Mouse (Mus musculus) embryo, embryonic 9.5 days (tissue): ENCODE data around the gene Gars.

Source experiments
- DNase-seq: peaks from one replicate; pipeline ENCODE4 v3.0.0-alpha.2; 2017; ENCODE audit errors: extremely low spot score

Gars gene

DNA sequence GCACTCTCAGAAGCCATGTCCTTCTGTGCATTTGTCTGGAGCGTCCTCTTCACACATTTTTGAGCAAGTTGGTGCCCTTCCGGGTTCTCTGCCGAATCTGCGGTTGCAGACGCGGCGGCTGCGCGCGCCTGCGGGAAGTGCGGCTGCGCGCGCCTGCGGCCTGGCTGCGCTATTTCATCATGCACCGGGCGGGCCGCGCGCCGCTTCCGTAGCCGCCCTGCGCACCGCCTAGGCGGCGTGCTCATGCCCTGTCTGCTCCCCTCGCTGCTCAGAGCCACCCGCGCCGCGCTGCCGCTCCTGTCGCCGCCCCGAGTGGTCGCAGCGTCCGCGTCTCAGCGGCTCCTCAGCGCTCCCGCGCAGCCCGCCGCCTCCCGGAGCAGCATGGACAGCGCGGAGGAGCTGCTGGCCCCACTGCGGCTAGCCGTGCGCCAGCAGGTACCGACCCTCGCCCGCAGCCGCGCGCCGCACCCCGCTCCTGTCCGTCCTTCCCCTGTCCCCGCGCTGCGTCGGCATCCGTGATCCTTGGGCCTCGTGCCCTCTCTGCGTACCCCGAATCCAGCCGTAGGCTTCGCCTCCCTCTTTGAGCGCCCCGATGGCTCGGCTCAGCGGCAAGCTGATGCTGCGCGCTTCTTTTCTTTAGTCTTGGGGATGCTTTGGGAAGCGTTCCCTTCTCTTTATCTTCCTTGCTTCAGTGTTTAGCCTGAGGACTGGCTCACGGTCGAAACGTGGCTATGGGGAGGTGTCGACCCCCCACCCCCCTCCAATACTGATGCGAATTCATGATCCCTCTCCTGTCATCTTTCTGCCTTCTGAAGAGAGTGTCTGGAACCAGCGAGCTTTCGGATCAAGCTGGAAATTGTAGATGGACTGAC lies at the start of gene Gars:
Gars (plus strand) TSS at position 209 of the 872 bp plus-strand sequence.
- DNase-seq: peak; percentile 87

GRCm38 (mm10) chr6:54988141-54988540 lies 49.7 kb upstream of the Gars start:
- DNase-seq: no peak

- DNase-seq: no peak
Measured at GRCm38 (mm10) chr6:54991189-54991588, 46.6 kb upstream of the Gars start.

DNA sequence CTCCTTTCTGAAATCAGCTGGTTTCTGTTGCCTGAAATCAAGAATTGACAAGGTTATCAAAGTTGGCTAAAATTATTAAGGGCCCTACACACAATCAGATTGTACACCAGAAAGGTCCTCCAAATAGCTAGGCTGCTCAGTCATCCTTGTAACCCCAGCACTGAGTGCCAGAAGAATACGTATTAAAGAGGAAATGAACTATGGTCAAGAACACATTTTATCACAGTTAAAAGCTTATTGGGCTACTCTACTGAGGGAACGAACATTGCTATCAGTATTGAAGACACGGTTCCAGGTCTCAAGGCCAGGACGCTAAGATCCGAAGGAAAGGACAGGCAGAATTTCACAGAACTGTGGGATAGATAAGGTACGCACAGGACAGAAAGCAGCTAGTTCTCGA lies 45.7 kb upstream of the Gars start:
- peak; percentile 19 for DNase-seq

DNA sequence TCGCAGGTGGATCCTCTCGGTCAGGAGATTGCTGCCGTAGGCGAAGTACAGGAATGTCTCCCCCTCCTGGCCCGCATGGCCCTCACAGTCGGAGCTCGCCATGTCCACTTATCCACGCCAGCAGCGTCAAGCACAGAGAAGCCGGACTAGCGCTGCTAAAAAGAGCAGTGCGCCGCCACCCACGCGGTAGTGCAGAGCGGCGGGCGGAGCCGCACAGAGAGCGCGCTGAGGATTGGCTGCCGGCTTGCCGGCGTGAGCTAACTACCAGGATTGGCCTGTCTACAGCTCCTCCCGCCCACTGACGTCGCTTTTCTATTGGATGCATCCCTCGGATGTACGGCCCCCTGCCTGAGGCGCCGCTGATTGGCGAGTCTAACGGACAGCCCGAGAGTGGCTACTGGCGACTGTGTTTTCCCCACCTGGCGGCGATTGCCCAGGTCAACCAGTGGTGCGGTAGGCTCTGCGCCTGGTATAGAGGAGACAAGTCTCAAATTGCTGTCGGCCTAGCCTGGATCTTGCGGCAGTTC lies 45.0 kb upstream of the Gars start, which contains the start of gene Ggct:
Ggct (minus strand) TSS at position 217 of the 527 bp plus-strand sequence.
- peak; percentile 96 for DNase-seq

- DNase-seq: no peak
Measured at GRCm38 (mm10) chr6:54996361-54996760, 41.4 kb upstream of the Gars start.

DNA sequence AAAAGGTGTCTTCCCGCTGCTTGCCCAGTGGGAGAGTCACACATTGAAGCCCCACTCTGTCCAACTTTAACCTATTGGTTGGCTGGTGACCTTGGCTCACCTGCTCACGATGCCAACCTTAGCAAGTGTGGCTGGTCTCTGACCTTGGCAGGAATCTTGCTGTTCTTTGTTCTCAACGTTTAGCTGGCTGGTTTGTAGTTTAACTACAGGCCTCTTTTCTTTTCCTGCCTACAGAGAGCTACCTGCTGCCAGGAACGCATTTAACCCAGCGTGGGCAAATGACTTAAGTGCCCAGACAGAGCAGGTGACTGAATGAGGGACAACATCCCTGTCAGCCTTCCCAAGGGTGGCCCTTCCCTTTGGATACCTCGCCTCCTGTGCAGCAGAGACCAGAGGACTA lies 40.1 kb upstream of the Gars start:
- no peak for DNase-seq

DNA sequence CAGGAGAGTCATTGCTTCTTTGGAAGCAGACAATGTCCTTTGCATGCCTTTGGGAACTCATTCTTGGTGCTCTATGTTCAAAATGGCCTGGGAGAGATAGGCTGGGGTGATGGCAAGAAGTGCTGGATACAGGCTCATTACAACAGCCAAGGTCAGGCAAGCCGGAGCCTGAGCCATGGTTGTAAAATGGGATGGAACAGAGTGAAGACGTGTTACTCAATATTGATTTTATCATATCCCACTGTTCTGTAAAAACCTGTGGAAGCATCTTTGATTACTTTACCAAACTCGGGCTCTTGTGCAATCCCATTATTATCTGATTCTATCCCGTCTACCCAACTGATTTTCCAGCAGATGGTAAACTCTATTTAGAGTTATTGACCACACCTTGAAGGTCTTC lies 36.5 kb upstream of the Gars start:
- no peak for DNase-seq

DNA sequence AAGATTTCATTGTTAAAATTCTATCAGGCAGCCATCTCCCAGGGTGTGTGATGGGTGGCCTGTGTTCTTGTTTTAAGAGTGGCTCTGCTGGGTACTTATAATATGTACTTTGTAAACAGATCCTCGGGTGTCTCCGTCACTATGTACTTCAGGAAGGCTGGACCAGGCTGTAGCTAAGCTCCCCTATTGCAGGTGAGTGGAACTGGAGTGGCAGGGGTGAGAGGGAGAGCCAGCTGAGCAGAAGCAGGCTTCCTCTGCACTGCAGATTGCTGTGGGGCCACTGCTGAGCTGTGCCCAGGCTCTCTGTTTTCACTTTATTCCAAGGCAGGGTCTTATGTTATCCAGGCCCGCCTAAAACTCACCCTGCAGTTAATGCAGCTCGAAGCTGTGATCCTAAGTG lies 35.4 kb upstream of the Gars start:
- no peak for DNase-seq

DNA sequence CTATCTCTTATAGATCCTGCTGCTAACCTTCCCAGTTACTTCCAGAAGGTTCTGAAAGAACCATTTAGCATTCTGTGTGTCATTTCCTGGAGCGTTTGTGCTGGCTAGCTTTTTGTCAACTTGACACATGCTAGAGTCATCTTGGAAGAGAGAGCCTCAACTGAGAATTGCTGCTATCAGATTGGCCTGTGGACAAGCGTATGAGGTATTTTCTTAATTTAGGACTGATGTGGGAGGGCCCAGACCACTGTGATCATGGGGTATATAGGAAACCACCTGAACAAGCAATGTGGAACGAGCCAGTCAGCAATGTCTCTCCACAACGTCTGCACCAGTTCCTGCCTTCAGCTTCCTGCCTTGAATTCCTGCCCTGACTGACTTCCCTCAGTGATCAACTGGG lies 34.2 kb upstream of the Gars start:
- no peak for DNase-seq

DNA sequence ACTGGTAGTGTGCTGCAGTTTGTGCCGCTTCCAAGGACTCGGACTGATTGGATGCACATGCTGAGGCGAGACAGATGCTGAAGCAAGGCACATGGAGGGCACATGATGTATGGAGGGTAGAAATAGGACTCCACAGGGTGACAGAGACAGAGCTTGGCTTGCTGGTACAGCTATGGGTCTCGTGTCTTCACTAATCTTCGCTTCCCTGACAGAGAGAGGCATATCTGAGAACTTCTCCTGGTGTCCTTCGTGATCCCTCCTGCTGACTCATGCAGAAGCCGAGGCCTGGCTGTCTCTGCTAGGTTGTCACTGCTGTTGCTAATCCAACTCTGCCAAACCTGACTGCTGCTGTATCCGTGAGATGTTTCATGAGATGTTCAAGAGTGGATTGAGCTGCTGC lies 29.4 kb upstream of the Gars start:
- DNase-seq: no peak

- DNase-seq: peak; percentile 46
Measured at GRCm38 (mm10) chr6:55009391-55010230, 28.2 kb upstream of the Gars start.

DNA sequence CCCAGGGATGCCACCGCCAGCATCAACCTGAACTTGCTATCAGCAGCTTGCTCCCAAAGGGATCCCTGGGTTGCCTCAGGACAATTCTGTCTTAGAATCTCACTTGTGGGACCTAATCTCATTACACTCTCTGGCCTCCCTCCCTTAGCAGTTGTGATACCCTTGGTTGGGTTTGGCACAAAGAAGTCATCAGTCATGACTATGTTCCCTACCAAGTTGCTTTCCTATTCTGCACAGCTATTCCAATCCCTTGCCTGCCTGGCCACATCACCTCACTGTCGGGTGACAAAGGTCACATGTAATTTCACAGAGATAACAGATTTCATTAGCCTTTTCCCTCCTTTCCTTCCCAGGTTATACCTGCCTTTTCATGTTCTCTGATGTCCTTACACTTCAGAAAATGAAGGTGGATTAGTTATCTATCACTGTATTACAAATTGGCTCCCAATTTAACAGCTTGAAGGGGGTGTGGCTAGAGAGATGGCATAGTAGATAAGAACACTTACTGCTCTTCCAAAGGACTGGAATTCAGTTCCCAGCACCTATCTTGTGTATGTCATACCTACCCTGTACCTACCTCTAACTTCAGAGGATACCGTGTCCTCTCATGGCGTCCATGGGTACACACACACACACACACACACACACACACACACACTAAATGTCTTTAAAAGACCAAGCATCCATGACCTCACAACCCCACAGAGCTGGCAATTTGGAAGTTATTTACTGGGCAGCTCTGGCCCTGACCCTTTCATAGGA lies 27.3 kb upstream of the Gars start:
- no peak for DNase-seq

- no peak for DNase-seq
Measured at GRCm38 (mm10) chr6:55012516-55012915, 25.3 kb upstream of the Gars start.

DNA sequence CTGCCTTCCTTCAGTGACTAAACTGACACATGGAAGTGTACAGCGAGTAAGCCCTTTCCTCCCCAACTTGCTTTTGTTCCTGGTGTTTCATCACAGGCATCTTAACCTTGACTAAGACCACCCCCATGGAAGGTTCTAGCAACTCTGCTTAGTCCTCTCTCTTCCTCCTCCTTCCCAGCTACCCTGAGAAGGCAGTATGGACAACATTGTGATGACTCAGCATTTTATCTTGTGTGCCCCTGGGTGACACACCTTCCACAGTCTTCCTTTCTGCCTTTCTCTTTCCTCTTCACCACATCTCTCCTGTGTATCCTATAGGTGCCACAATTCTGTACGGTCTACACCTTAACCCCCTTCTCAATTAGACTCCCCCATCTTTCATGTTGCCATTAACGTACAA lies 23.6 kb upstream of the Gars start:
- no peak for DNase-seq

DNA sequence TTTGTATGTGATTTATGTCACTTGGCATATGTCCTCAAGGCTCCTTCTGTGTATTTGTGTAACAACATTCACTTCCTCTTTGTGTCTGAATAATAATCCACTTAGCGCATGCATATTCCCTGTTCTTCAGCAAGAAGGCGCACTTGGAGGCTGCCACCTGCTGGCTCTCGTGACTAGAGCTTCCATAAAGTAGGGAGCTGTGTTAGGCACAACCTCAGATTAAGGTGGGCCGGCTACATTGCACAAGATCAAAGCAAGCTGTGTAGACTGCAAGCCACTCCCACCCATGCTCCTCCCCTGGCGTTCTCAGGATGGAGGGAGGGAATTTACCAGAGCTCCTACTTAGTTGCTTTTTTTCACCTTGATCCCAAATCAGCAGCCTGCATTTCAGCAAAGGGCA lies 21.6 kb upstream of the Gars start:
- peak; percentile 25 for DNase-seq

DNA sequence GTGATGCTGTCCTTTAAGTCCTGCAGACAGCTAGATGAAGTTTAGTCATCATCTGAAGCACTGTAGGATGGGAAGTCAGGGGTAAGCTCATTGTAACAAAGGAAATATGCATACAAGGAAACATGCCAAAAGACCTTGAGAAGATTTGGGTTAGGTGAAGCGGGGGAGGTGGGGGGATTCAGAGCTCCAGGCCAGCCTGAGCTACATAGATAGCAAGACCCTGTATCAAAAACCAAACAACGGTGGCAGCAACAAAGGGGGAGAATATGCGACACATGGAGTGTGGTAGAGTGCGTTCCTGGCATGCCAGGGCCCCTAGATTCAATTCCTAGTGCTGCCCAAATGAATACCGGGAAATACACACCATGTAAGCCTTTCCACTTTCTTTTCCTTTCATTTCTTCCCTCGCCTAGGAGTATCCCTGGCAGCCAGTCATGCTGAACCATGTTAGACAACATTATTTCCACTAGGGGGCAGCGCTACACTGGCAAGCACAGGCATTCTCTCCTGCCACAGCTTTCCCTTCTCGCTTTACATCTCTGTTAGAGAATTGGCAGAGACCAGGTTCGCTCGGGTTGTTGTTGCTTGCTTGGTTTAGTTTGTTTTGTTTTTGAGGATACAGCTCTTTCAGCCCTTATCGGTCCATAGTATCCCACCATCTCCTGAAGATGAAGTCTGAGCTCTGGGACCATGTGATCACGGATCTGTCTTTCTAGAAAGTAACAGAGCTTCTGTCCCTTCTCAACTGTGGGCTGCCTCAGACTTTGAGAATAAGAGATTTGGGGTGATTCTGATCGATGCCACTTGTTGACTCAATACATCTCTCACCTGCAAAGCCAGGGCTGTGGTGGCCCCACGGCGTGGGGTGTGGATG lies 20.9 kb upstream of the Gars start:
- DNase-seq: peak; percentile 74

GRCm38 (mm10) chr6:55018417-55018816 lies 19.4 kb upstream of the Gars start:
- no peak for DNase-seq

DNA sequence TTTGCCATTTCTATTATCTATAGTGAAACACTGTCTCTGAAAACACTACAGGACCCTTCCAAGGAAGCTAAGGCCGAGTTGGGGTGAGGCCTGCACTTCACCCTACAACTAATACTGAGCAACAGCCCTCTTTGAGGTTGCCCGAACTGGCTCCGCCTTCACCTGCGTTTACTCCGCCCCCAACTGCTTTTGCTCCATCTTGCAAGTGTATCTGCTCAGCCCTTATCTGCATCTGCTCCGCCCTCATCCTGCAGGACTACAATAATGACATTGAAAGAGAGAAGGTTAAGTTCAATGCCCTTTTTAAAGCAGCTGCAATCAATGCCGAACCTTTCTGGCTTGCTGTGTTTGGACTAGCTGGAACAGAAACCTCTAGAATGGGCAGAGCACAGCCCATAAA lies 16.0 kb upstream of the Gars start:
- no peak for DNase-seq

- no peak for DNase-seq
Measured at GRCm38 (mm10) chr6:55027642-55028041, 10.2 kb upstream of the Gars start.

- DNase-seq: no peak
Measured at GRCm38 (mm10) chr6:55036731-55037130, 1.1 kb upstream of the Gars start.
